Mouse (Mus musculus) left cerebral cortex, postnatal 14 days (tissue): ENCODE measurements around the gene Fam174b. TPM values are rescaled to one million over a fixed set of nuclear protein-coding genes. Genes with fewer than 3 reads are reported as not detected.

Source experiments
- DNase-seq, 2 experiments: peaks; one replicate each; pipeline ENCODE4 v3.0.0; 2021 to 2022; ENCODE audit warnings: low spot score in 2 of 2, mixed read lengths in 1 of 2
- intact Hi-C: fragments of 180-260 bp; cut with DNase I; formaldehyde crosslinking; loops from one replicate; pipeline ENCODE4 v1.15.1; 2025
- long read RNA-seq, 2 experiments: library from polyadenylated mRNA; stranded (forward); transcript quantifications; one replicate each; pipeline ENCODE4 v2.0.0; 2021
- total RNA-seq, 2 experiments: library from RNA; stranded (reverse); gene quantifications; 2 replicates each; pipeline ENCODE4 v1.2.3; 2021

Gene Fam174b
- 10 to 100 TPM; 37.3 to 42.5 TPM for total RNA-seq
- long read RNA-seq, experiment 1, transcript Fam174b-201 (3 exons, 2,683 nt), result major isoform, 98 of 116 reads
- long read RNA-seq, experiment 1, partial matches to known transcripts, result 17 of 116 reads
- long read RNA-seq, experiment 1, other reads (novel, unspliced or antisense), result 1 of 116 reads
- long read RNA-seq, experiment 2, transcript Fam174b-201 (3 exons, 2,683 nt), result major isoform, 93 of 113 reads
- long read RNA-seq, experiment 2, partial matches to known transcripts, result 0 of 113 reads
- long read RNA-seq, experiment 2, other reads (novel, unspliced or antisense), result 20 of 113 reads

GRCm38 (mm10) chr7:73740111-73741035, at the start of gene Fam174b:
Gene Fam174b, plus strand, starts transcription at chr7:73740302.
- peak; percentile 73 to 75 for DNase-seq
- intact Hi-C loops, result loop anchor here (10.0 kb wide), 1 partner anchor 614 kb away; no protein-coding TSS in a partner anchor

GRCm38 (mm10) chr7:73697092-73697491, 43.0 kb upstream of the Fam174b start:
- intact Hi-C loops, result no loop called here
- DNase-seq, result no peak

DNA sequence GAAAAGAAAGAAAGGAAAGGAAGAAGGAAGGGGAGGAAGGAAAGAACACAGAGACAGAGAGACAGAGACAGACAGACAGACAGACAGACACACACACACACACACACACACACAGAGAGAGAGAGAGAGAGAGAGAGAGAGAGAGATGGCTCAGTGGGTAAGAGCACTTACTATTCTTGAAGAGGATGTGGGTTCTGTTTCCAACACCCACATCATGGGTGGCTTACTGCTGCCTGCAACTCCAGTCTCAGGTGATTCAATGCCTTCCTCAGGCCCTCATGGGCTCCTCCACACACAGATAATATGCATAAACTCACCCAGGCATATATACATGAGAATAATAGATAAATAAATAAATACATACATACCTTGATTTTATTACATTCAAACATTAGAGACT, 35.8 kb upstream of the Fam174b start:
- intact Hi-C loops, result no loop called here
- no peak for DNase-seq

DNA sequence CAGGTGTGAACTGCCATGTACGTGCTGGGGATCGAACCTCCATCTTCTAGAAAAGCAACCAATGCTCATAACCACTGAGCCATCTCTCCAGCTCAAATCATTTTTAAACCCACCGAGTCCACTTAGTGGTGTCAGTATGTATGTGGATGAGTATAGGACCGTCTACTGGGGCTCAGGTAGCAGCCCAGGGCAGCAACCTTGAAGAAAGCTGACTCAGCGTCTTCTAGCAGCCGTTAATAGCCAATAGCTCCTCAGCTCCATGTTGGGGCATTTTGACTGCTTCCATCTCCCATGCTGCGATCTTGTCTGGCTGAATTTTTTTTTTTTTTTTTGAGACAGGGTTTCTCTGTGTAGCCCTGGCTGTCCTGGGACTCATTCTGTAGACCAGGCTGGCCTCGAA, 26.6 kb upstream of the Fam174b start:
- no peak for DNase-seq
- intact Hi-C loops, result no loop called here

DNA sequence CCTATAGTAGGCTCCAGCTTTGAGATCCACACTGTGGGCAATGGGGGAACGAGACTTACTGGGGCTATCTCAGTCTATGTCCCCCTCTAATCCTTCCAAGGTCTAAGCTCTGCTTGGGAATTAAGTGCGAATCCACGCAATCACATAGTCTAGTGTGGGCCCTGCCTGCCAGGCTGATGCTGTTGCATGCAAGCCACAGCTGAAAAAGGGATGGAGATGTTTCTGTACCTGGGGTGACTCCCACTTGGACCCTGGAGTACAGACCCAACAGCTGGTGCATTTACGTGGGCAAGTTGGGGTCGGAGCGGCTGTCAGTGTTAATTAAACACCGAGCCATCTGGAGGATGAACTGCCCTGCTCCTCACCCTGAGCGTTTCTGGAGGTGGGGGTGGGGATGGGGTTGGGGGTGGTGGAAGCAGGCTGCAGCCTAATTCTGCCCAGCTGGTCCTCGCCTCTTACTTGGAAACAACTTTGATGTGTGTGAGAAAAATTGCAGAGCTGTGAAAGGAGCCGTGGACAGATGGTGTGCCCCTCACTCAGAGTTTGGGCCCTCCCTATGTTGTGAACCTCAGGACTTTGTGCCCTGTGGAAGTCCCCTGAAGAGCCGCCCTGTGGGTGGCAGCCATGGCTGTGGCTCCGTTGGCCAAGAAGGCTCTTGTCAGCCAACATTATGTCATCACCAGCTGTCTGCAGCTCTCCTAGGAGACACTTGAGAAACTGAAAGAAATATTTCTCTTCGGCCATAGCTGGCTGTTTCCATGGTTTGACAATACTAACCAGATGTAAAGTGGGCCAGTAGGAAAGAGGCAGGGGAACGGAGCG, 24.0 kb upstream of the Fam174b start:
- peak; percentile 31 to 60 for DNase-seq
- intact Hi-C loops, result no loop called here

DNA sequence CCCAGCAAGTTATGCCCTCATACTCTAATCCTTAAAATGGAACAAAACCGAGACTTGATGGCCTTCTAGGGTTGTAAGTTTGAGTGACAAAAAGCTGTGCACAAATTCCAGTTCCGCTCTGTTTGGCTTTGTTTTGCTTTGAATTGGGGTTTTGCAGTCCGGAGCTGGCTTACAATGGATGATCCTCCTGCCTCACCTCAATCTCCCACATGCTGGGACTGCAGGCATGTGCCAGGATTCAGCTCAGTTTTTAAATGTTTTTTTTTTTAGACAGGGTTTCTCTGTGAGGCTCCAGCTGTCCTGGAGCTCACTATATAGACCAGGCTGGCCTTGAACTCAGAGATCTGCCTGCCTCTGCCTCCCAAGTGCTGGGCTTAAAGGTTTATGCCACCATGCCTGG, 23.3 kb upstream of the Fam174b start:
- no peak for DNase-seq
- intact Hi-C loops, result no loop called here

- no peak for DNase-seq
- intact Hi-C loops, result no loop called here
Observed at GRCm38 (mm10) chr7:73718031-73718430, 22.1 kb upstream of the Fam174b start.

- no peak for DNase-seq
- intact Hi-C loops, result no loop called here
Observed at GRCm38 (mm10) chr7:73718497-73719007, 21.6 kb upstream of the Fam174b start.

DNA sequence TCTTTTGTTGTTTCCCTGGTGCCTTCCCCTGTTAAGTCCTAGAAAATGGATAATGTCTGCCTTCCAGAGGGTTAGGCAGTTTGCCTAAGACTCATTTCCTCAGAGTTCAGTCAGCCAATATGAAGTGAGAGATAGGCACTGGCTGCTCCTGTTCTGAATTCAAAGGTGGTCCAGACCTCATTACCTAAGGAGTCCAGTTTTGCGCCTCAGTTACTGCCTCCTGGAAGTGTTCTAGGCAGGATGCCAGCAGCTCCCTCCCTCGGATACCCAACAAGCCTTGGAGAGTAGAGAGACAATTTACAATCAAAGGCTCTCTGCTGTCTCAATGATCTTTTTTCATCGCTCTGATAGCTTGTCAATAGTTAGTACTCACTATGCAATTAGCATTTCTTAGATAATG, 19.1 kb upstream of the Fam174b start:
- intact Hi-C loops, result no loop called here
- DNase-seq, result peak in 1 of 2 experiments; percentile 41

- intact Hi-C loops, result no loop called here
- no peak for DNase-seq
Observed at GRCm38 (mm10) chr7:73721764-73722163, 18.3 kb upstream of the Fam174b start.

GRCm38 (mm10) chr7:73729913-73730312, 10.2 kb upstream of the Fam174b start:
- intact Hi-C loops, result no loop called here
- no peak for DNase-seq

- intact Hi-C loops, result no loop called here
- no peak for DNase-seq
Observed at GRCm38 (mm10) chr7:73730430-73731022, 9.6 kb upstream of the Fam174b start.

GRCm38 (mm10) chr7:73736046-73736445, 4.1 kb upstream of the Fam174b start:
- no peak for DNase-seq
- intact Hi-C loops, result loop anchor here (5.0 kb wide), 1 partner anchor 79 kb away; no protein-coding TSS in a partner anchor

GRCm38 (mm10) chr7:73741392-73741791, 1.3 kb downstream of the Fam174b start:
- DNase-seq, result no peak
- intact Hi-C loops, result loop anchor here (10.0 kb wide), 1 partner anchor 613 kb away; no protein-coding TSS in a partner anchor

DNA sequence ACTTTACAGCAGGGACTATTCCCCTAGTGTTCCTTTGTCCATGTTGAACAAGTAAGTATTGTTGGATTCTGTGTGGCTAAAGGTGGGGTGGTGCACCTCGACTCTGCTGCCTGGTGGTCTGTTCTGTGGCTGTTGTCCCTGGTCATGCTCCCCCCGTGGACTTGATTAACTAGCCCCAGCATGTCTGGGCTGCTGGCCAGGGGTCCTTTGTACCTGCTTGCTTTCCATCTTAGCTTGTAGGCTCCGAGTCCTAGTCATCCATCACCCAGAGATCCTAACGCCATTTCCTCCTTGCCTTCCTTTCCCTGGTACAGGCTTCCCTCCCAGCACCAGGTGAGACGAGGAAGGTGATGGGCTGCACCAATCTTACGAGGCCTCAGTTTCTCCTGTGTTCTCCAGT, 1.7 kb downstream of the Fam174b start:
- intact Hi-C loops, result loop anchor here (10.0 kb wide), 1 partner anchor 613 kb away; no protein-coding TSS in a partner anchor
- no peak for DNase-seq

- DNase-seq, result no peak
- intact Hi-C loops, result loop anchor here (10.0 kb wide), 1 partner anchor 612 kb away; no protein-coding TSS in a partner anchor
Observed at GRCm38 (mm10) chr7:73743144-73743543, 3.0 kb downstream of the Fam174b start.

DNA sequence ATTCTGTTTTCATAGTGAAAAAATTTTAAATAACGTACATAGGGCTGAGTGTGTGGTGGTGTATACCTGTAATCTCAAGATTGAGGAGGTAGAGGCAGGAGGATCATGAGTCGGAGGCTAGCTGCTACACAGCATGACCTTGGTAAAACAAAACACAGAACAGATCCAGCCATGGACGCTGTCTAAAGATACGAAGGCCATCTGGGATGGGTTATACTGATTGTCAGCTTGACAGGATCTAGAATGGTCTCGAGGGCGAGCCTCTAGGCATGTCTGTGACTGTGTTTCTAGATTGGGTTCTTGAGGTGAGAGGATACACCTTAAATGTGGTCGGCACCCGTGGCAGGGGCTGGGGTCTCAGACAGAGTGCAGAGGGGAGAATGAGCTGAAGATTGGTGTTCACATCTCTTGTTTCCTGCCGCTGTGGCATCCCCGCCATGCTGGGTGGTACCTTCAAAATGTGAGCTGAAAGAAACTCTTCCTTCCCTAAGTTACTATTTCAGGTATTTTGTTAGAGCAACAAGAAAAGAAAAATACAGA, 3.8 kb downstream of the Fam174b start:
- intact Hi-C loops, result loop anchor here (10.0 kb wide), 1 partner anchor 611 kb away; no protein-coding TSS in a partner anchor

DNA sequence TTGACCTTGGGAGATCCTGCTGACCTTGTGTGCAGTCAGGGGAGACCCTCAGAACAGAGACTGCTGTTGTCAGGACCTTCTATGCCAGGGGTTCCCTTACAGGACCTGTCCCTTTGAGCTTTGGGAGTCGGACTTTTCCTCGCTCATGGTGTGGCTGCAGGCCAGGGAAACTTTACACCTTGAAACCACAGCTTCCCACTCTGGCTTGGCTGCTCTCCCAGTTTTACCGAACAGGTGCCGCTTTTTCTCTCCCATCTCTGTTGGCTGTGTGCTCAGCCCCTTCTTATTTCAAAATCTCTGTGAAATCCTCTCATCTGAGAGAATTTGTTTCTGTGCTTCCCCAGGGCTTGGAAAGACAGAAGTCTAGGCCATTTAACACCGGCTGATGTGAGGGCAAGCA, 5.8 kb downstream of the Fam174b start:
- intact Hi-C loops, result loop anchor here (10.0 kb wide), 1 partner anchor 609 kb away; no protein-coding TSS in a partner anchor
- DNase-seq, result no peak

More for the DNA sequence above, 3.8 kb downstream of the Fam174b start:
- DNase-seq, result no peak
